Mouse (Mus musculus): Measurements from ENCODE around the gene Fabp7. TPM values are rescaled to one million over a fixed set of nuclear protein-coding genes. Genes with fewer than 3 reads are reported as not detected.

Fabp7 gene
- polyA plus RNA-seq, 1 experiment from 2014 or later, result 2.7 TPM

DNA sequence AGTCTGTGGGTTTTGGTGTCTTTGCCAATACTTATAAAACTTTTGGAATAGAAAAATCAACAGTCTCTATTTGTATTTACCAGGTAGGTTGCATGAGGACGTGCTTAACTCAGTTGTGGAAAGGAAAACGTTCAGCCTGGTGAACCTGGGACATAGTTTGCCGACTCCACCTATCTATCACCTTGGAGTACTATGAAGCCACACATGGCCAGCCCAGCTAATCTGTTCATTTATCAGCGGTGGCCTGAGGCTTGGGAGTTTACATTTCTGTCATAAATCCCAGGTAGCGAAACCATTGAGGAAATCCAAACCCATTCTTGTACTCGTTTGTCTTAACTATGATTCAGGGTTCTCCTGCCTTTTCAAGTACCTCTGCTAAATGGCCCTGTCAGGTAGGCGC, 9.3 kb downstream of the Fabp7 start, which contains the start of gene Smpdl3a:
TSS of gene Smpdl3a (plus strand) at position 318 of the 400 bp plus-strand sequence.
- ATAC-seq (ENCODE audit: insufficient number of reproducible peaks, low FRiP score, low TSS enrichment, low read depth) (no peak), DNase-seq (ENCODE audit: low spot score) (no peak)
- Histone ChIP-seq H3K27ac (replicated peaks; ENCODE audit: low read depth, low read length) (no peak within 1 kb of the TSS), H3K27me3 (ENCODE audit: control insufficient read depth, insufficient read depth, low read length) (no peaks in the 10 kb centered on the region), H3K9ac (ENCODE audit: low read length) (peak within 1 kb of the TSS; percentile 59), H3K9me3 (ENCODE audit: control insufficient read depth, low read length) (no peaks in the 10 kb centered on the region), H3K4me3 (ENCODE audit: low read depth, low read length) (peak within 1 kb of the TSS; percentile 42), H3K4me2 (ENCODE audit: low read depth, severe bottlenecking) (peak within 1 kb of the TSS; percentile 80), H3K36me3 (ENCODE audit: control insufficient read depth, insufficient read depth, low read length) (no peaks in the 10 kb centered on the region), H3K4me1 (ENCODE audit: control insufficient read depth, insufficient read depth, low read length) (peaks cover 4% of the 10 kb centered on the region; the same call in 1 of the 2 replicates)
- WGBS, result 75% methylated on average over 7 of the region's 7 CpGs

DNA sequence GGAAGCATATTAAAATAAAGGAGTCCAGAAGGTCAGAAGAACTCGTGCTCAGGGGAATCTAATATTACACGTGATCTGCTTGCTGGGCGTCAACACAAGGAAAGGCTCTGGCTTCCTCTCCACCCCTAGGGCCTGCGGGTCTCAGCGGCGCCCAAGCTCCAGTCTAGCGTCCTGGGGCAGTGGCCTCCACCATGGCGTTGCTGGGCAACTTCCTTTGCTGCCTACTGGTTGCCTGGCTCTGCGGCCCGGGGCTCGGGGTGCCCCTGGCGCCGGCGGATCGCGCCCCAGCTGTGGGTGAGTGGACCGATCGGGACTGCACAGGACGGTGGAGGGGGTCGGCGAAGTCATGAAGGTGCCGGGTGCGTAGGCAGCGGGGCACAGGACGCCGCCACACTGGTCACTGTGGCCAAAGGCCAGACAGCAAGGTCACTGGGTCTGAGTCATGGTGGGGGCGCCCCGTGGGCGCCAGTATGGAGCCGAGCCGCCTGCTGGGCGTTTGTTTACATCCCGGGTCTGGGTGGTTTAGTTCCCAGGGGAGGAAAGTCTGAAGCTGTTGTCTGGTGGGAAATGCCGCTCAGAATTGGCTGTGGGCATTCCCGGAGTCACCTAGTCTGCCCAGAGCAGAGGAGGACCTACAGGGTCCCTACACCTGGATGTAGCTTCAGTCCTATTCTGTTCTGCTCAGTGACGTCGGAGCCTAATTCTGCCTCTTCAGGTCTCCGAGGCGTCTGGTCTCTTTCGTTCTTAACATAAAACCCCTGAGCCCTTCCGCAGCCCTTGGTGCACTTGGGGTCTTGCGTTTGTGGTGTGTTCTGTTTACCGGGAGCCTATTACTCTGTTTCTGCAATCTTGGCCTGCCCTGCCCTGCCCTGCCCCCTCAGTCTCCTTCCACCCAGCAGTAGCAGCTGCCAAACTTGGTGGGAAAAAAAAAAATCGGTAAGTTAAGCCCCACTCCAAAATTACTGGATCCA, 10.1 kb downstream of the Fabp7 start:
- peak; percentile 75 for ATAC-seq (ENCODE audit: insufficient number of reproducible peaks, low FRiP score, low TSS enrichment, low read depth)
- H3K27ac ChIP-seq (replicated peaks; ENCODE audit: low read depth, low read length), result no peak overlapping the region

DNA sequence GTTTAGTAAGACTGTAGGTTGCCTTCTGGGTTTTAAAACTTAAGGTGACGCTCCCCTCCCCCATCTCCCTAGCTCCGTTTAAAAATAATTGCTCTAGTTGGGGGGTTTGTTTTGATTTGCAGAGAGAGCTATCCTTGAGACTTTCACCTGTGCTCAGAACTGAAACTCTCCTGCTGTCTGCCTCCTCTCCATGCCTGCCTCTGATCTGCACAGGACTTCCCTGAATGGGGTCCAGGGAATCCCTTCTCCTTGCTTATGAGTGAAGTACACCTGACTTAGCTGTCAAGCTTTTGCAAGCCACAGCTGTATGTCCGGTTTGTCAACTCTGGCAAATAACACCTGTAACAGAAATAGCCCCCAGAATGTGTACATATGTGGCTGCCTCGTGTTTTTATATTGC, 10.9 kb downstream of the Fabp7 start:
- Histone ChIP-seq H3K9me3 (ENCODE audit: control insufficient read depth, low read length) (no peaks in the 10 kb centered on the region), H3K4me2 (ENCODE audit: low read depth, severe bottlenecking) (peak overlapping the region; percentile 80; the same call in 1 of the 2 replicates), H3K9ac (ENCODE audit: low read length) (no peak overlapping the region), H3K27me3 (ENCODE audit: control insufficient read depth, insufficient read depth, low read length) (no peaks in the 10 kb centered on the region), H3K36me3 (ENCODE audit: control insufficient read depth, insufficient read depth, low read length) (no peaks in the 10 kb centered on the region), H3K27ac (replicated peaks; ENCODE audit: low read depth, low read length) (no peak overlapping the region), H3K4me1 (ENCODE audit: control insufficient read depth, insufficient read depth, low read length) (peaks cover 4% of the 10 kb centered on the region; the same call in 1 of the 2 replicates), H3K4me3 (ENCODE audit: low read depth, low read length) (peak overlapping the region; percentile 42)
- ATAC-seq (ENCODE audit: insufficient number of reproducible peaks, low FRiP score, low TSS enrichment, low read depth), result no peak
- 29% methylated on average over 4 of the region's 4 CpGs for WGBS
- no peak for DNase-seq (ENCODE audit: low spot score)

More for the DNA sequence above, 10.1 kb downstream of the Fabp7 start:
- 2% methylated on average over 44 of the region's 44 CpGs for WGBS
- H3K4me1 ChIP-seq (ENCODE audit: control insufficient read depth, insufficient read depth, low read length), result peaks cover 4% of the 10 kb centered on the region; the same call in 1 of the 2 replicates
- peak overlapping the region; percentile 42 for H3K4me3 ChIP-seq (ENCODE audit: low read depth, low read length)
- peak overlapping the region; percentile 80 for H3K4me2 ChIP-seq (ENCODE audit: low read depth, severe bottlenecking)
- DNase-seq (ENCODE audit: low spot score), result peak; percentile 55
- no peaks in the 10 kb centered on the region for H3K36me3 ChIP-seq (ENCODE audit: control insufficient read depth, insufficient read depth, low read length)
- H3K9me3 ChIP-seq (ENCODE audit: control insufficient read depth, low read length), result no peaks in the 10 kb centered on the region
- no peaks in the 10 kb centered on the region for H3K27me3 ChIP-seq (ENCODE audit: control insufficient read depth, insufficient read depth, low read length)
- peak overlapping the region; percentile 59 for H3K9ac ChIP-seq (ENCODE audit: low read length)

DNA sequence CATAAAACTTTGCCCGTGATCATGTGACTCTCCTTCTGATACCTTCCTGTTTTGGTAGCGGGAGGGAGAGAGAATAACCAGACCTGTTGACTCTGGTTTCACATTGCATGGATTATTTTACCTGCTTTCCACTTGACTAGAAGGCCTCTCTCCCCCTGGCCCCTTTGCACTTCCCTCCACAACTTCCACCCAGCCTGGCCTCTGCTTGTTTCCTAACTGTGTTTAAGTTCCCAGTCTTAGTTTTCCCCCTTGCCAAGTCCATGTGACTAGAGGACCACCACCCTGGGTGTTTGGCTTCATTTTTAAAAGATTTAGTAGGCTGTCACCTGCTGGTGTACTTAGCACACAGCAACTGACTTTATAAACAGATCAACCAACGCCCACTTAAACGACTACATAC, 11.4 kb downstream of the Fabp7 start:
- DNase-seq (ENCODE audit: low spot score) (peak; percentile 34), ATAC-seq (ENCODE audit: insufficient number of reproducible peaks, low FRiP score, low TSS enrichment, low read depth) (0 out of 2 replicates have a peak, but pooled peaks have one; percentile 49)
- no peak overlapping the region for H3K27ac ChIP-seq (replicated peaks; ENCODE audit: low read depth, low read length)
- H3K4me1 ChIP-seq (ENCODE audit: control insufficient read depth, insufficient read depth, low read length), result peaks cover 4% of the 10 kb centered on the region; the same call in 1 of the 2 replicates
- H3K4me2 ChIP-seq (ENCODE audit: low read depth, severe bottlenecking), result no peak overlapping the region
- WGBS, result 35% methylated on average over 4 of the region's 4 CpGs
- H3K9ac ChIP-seq (ENCODE audit: low read length), result no peak overlapping the region
- no peaks in the 10 kb centered on the region for H3K36me3 ChIP-seq (ENCODE audit: control insufficient read depth, insufficient read depth, low read length)
- H3K27me3 ChIP-seq (ENCODE audit: control insufficient read depth, insufficient read depth, low read length), result no peaks in the 10 kb centered on the region
- no peak overlapping the region for H3K4me3 ChIP-seq (ENCODE audit: low read depth, low read length)
- H3K9me3 ChIP-seq (ENCODE audit: control insufficient read depth, low read length), result no peaks in the 10 kb centered on the region

DNA sequence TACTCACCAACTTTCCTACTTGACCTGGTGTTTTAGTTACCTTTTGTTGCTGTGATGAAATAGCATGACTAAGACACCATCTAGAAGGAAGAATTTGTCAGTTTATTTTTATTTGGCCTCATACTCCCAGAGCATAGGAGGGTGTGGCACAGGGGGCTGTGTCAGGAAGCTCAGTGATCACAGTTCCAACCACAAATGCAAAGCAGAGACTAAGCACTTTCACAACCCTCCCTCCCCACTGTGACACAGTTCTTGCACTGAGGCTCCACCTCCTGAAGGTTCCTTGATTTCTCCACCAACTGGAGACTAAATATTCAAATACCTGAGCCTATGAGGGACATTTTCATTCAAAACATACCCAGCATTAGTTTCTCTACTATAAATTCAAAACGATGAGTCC, 14.8 kb downstream of the Fabp7 start:
- 95% methylated on average over 1 of the region's 1 CpGs for WGBS
- H3K36me3 ChIP-seq (ENCODE audit: control insufficient read depth, insufficient read depth, low read length), result no peaks in the 10 kb centered on the region
- no peaks in the 10 kb centered on the region for H3K27me3 ChIP-seq (ENCODE audit: control insufficient read depth, insufficient read depth, low read length)
- ATAC-seq (ENCODE audit: insufficient number of reproducible peaks, low FRiP score, low TSS enrichment, low read depth), result no peak
- no peak overlapping the region for H3K4me2 ChIP-seq (ENCODE audit: low read depth, severe bottlenecking)
- no peak overlapping the region for H3K27ac ChIP-seq (replicated peaks; ENCODE audit: low read depth, low read length)
- no peak for DNase-seq (ENCODE audit: low spot score)
- no peak overlapping the region for H3K9ac ChIP-seq (ENCODE audit: low read length)
- H3K4me1 ChIP-seq (ENCODE audit: control insufficient read depth, insufficient read depth, low read length), result peaks cover 4% of the 10 kb centered on the region; the same call in 1 of the 2 replicates
- no peaks in the 10 kb centered on the region for H3K9me3 ChIP-seq (ENCODE audit: control insufficient read depth, low read length)
- H3K4me3 ChIP-seq (ENCODE audit: low read depth, low read length), result no peak overlapping the region

DNA sequence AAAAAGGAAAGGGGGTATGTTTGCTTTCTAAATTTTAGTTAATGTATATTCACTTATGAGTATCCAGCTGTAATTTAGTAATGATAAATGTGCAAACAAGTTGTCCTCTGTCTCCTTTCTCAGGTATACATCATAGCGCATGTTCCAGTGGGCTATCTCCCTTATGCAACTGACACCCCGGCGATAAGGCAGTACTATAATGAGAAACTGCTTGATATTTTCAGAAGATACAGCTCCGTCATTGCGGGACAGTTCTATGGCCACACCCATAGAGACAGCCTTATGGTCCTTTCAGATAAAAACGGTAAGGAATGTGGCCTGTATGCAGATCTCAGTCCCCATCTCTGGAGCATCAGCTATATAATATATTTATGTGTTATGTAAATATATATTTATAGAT, 23.1 kb downstream of the Fabp7 start:
- H3K36me3 ChIP-seq (ENCODE audit: control insufficient read depth, insufficient read depth, low read length), result no peaks in the 10 kb centered on the region
- no peak overlapping the region for H3K9ac ChIP-seq (ENCODE audit: low read length)
- 92% methylated on average over 6 of the region's 6 CpGs for WGBS
- ATAC-seq (ENCODE audit: insufficient number of reproducible peaks, low FRiP score, low TSS enrichment, low read depth) (no peak), DNase-seq (ENCODE audit: low spot score) (no peak)
- H3K27ac ChIP-seq (replicated peaks; ENCODE audit: low read depth, low read length), result no peak overlapping the region
- H3K9me3 ChIP-seq (ENCODE audit: control insufficient read depth, low read length), result no peaks in the 10 kb centered on the region
- no peak overlapping the region for H3K4me3 ChIP-seq (ENCODE audit: low read depth, low read length)
- no peaks in the 10 kb centered on the region for H3K4me1 ChIP-seq (ENCODE audit: control insufficient read depth, insufficient read depth, low read length)
- H3K4me2 ChIP-seq (ENCODE audit: low read depth, severe bottlenecking), result no peak overlapping the region
- H3K27me3 ChIP-seq (ENCODE audit: control insufficient read depth, insufficient read depth, low read length), result no peaks in the 10 kb centered on the region

DNA sequence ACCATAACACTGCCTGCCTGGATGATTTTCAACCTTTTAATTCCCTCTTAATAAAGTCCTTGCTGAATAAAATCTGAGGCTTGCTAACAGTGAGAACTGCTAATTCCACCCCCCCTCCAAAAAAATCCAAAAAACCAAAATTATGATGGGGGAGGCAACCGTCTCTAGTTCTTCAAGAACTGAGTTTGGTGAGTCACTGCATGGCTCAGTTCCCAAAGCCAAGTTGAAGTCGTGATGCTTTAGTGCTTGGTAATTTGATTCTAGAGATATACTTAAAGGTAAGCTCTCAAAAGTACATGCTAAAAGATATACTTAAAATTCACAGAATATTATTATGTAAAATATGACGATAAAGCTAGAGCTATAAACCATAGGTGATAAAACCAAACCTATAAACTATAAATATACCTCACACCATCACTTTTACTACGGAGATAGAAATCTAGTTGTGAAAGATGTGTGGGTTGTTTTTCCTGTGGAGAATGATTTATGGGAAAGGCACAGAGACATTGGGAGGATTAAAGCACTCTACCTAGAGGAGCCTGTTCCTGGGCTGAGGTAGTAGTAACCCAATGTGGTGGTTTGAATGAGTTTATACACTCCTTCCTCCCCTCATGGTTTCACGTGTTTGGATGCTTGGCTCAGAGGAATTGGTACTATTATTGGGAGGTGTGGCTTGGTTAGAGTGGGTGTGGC, 27.6 kb downstream of the Fabp7 start:
- ATAC-seq (ENCODE audit: insufficient number of reproducible peaks, low FRiP score, low TSS enrichment, low read depth) (no peak), DNase-seq (ENCODE audit: low spot score) (no peak)
- no peaks in the 10 kb centered on the region for H3K36me3 ChIP-seq (ENCODE audit: control insufficient read depth, insufficient read depth, low read length)
- H3K4me2 ChIP-seq (ENCODE audit: low read depth, severe bottlenecking), result no peak overlapping the region
- no peaks in the 10 kb centered on the region for H3K27me3 ChIP-seq (ENCODE audit: control insufficient read depth, insufficient read depth, low read length)
- H3K4me1 ChIP-seq (ENCODE audit: control insufficient read depth, insufficient read depth, low read length), result no peaks in the 10 kb centered on the region
- H3K9ac ChIP-seq (ENCODE audit: low read length), result no peak overlapping the region
- WGBS, result 87% methylated on average over 5 of the region's 5 CpGs
- no peaks in the 10 kb centered on the region for H3K9me3 ChIP-seq (ENCODE audit: control insufficient read depth, low read length)
- H3K4me3 ChIP-seq (ENCODE audit: low read depth, low read length), result no peak overlapping the region
- H3K27ac ChIP-seq (replicated peaks; ENCODE audit: low read depth, low read length), result no peak overlapping the region

DNA sequence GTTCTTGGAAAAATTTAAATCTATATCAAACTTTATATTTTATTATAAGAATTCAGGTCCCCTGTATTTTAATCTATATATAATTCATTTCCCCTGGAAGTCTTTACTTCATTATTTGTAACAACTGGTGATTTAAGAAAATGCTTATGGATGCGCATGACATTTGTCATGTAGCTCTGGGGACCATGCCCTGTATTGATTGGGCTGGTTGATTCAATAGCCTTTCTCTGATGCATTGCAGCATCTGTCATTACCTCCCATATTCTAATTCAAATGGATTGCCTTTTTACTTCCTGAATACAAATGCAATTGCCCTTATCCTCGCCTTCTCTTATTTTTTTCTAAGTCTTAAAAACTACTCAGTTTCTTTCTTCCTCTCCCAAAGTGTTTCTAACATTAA, 29.6 kb downstream of the Fabp7 start:
- no peaks in the 10 kb centered on the region for H3K4me1 ChIP-seq (ENCODE audit: control insufficient read depth, insufficient read depth, low read length)
- ATAC-seq (ENCODE audit: insufficient number of reproducible peaks, low FRiP score, low TSS enrichment, low read depth) (no peak), DNase-seq (ENCODE audit: low spot score) (no peak)
- no peaks in the 10 kb centered on the region for H3K9me3 ChIP-seq (ENCODE audit: control insufficient read depth, low read length)
- H3K27ac ChIP-seq (replicated peaks; ENCODE audit: low read depth, low read length), result no peak overlapping the region
- H3K9ac ChIP-seq (ENCODE audit: low read length), result no peak overlapping the region
- no peaks in the 10 kb centered on the region for H3K27me3 ChIP-seq (ENCODE audit: control insufficient read depth, insufficient read depth, low read length)
- no peak overlapping the region for H3K4me3 ChIP-seq (ENCODE audit: low read depth, low read length)
- H3K36me3 ChIP-seq (ENCODE audit: control insufficient read depth, insufficient read depth, low read length), result no peaks in the 10 kb centered on the region
- no peak overlapping the region for H3K4me2 ChIP-seq (ENCODE audit: low read depth, severe bottlenecking)
- 86% methylated on average over 2 of the region's 2 CpGs for WGBS

Data from limb, embryonic 11.5 days (tissue).